ENCODE assay signal across 19 mouse cellular contexts in genomic region chr9:29205680-29206079, GRCm38 (mm10).
DNase-seq lines count a peak whose midpoint lies in the region; ATAC-seq lines count a peak whose summit lies in the region.
"Had no signal": no experiment of that assay in that cellular context is flagged by ENCODE, and none has a peak within 500 bp of the region (broad histone marks: within the 10 kb centered on the region; RNA-seq: fewer than 3 reads in every experiment).

No protein-coding gene starts in this region.

- H3K4me2 ChIP-seq in forebrain, embryonic 15.5 days (replicated peaks): no peak overlapping the region
- no peak overlapping the region for H3K4me2 ChIP-seq in forebrain, embryonic 11.5 days (ENCODE audit: low read depth, low read length, severe bottlenecking)
- no peak overlapping the region for H3K4me2 ChIP-seq in hindbrain, embryonic 13.5 days
- H3K4me2 ChIP-seq in hindbrain, embryonic 11.5 days (replicated peaks; ENCODE audit: low read depth, low read length): no peak overlapping the region
- H3K4me2 ChIP-seq in midbrain, embryonic 16.5 days (ENCODE audit: low read length): no peak overlapping the region
- H3K4me2 ChIP-seq in midbrain, embryonic 13.5 days (replicated peaks): no peak overlapping the region
- H3K4me2 ChIP-seq: embryonic facial prominence, embryonic 13.5 days; kidney, embryonic 15.5 days; lung, embryonic 15.5 days had no signal

- ATAC-seq in forebrain, embryonic 15.5 days (replicated peaks): peak; percentile 26; the same call in 1 of the 2 replicates
- ATAC-seq in forebrain, embryonic 11.5 days (replicated peaks; ENCODE audit: low FRiP score): no peak
- no peak for ATAC-seq in hindbrain, embryonic 13.5 days (ENCODE audit: low FRiP score)
- no peak for ATAC-seq in hindbrain, embryonic 11.5 days (ENCODE audit: low FRiP score)
- no peak for ATAC-seq in midbrain, embryonic 16.5 days
- no peak for ATAC-seq in midbrain, embryonic 13.5 days
- ATAC-seq: intestine, embryonic 16.5 days had no signal

- no peaks in the 10 kb centered on the region for H3K36me3 ChIP-seq in forebrain, embryonic 15.5 days
- no peaks in the 10 kb centered on the region for H3K36me3 ChIP-seq in forebrain, embryonic 11.5 days (ENCODE audit: control insufficient read depth, insufficient read depth, low read length)
- H3K36me3 ChIP-seq in hindbrain, embryonic 13.5 days: no peaks in the 10 kb centered on the region
- no peaks in the 10 kb centered on the region for H3K36me3 ChIP-seq in hindbrain, embryonic 11.5 days (ENCODE audit: control insufficient read depth, insufficient read depth, low read length)
- no peaks in the 10 kb centered on the region for H3K36me3 ChIP-seq in midbrain, embryonic 16.5 days (ENCODE audit: control insufficient read depth, insufficient read depth, low read length)
- no peaks in the 10 kb centered on the region for H3K36me3 ChIP-seq in midbrain, embryonic 13.5 days
- H3K36me3 ChIP-seq: embryonic facial prominence, embryonic 13.5 days; heart, embryonic 10.5 days; kidney, embryonic 15.5 days; lung, embryonic 15.5 days had no signal

- H3K9me3 ChIP-seq in forebrain, embryonic 15.5 days: no peaks in the 10 kb centered on the region
- H3K9me3 ChIP-seq in forebrain, embryonic 11.5 days (ENCODE audit: control insufficient read depth, low read length): no peaks in the 10 kb centered on the region
- no peaks in the 10 kb centered on the region for H3K9me3 ChIP-seq in hindbrain, embryonic 13.5 days
- no peaks in the 10 kb centered on the region for H3K9me3 ChIP-seq in hindbrain, embryonic 11.5 days (ENCODE audit: control insufficient read depth, low read length)
- H3K9me3 ChIP-seq in midbrain, embryonic 16.5 days (replicated peaks; ENCODE audit: control insufficient read depth, low read length, poor library complexity, severe bottlenecking): no peaks in the 10 kb centered on the region
- no peaks in the 10 kb centered on the region for H3K9me3 ChIP-seq in midbrain, embryonic 13.5 days
- H3K9me3 ChIP-seq: embryonic facial prominence, embryonic 13.5 days; heart, embryonic 10.5 days; kidney, embryonic 15.5 days; lung, embryonic 15.5 days had no signal

- 28% methylated on average over 4 of the region's 4 CpGs for WGBS in forebrain, embryonic 15.5 days
- 84% methylated on average over 4 of the region's 4 CpGs for WGBS in forebrain, embryonic 11.5 days
- 57% methylated on average over 4 of the region's 4 CpGs for WGBS in hindbrain, embryonic 13.5 days
- 80% methylated on average over 4 of the region's 4 CpGs for WGBS in hindbrain, embryonic 11.5 days
- WGBS in midbrain, embryonic 16.5 days: 58% methylated on average over 4 of the region's 4 CpGs
- 69% methylated on average over 4 of the region's 4 CpGs for WGBS in midbrain, embryonic 13.5 days

- peaks cover 34% of the 10 kb centered on the region for H3K4me1 ChIP-seq in forebrain, embryonic 15.5 days
- no peaks in the 10 kb centered on the region for H3K4me1 ChIP-seq in forebrain, embryonic 11.5 days (replicated peaks; ENCODE audit: control insufficient read depth, insufficient read depth, low read length)
- H3K4me1 ChIP-seq in hindbrain, embryonic 13.5 days (replicated peaks): peaks cover 51% of the 10 kb centered on the region
- H3K4me1 ChIP-seq in hindbrain, embryonic 11.5 days (replicated peaks; ENCODE audit: control insufficient read depth, insufficient read depth, low read length): no peaks in the 10 kb centered on the region
- peaks cover 22% of the 10 kb centered on the region for H3K4me1 ChIP-seq in midbrain, embryonic 16.5 days (ENCODE audit: control insufficient read depth, insufficient read depth, low read length)
- peaks cover 20% of the 10 kb centered on the region for H3K4me1 ChIP-seq in midbrain, embryonic 13.5 days (replicated peaks)
- H3K4me1 ChIP-seq: lung, embryonic 15.5 days had no signal

- DNase-seq in forebrain, embryonic 11.5 days (ENCODE audit: low spot score): no peak
- DNase-seq in hindbrain, embryonic 11.5 days (ENCODE audit: low spot score): no peak
- no peak for DNase-seq in urinary bladder, adult 2 months (ENCODE audit: low spot score)
- DNase-seq: gastrocnemius, postnatal 14 days; heart, postnatal 4 days; kidney, postnatal 4 days; lung, postnatal 4 days; thymus, postnatal 14 days had no signal

- no peaks in the 10 kb centered on the region for H3K27me3 ChIP-seq in forebrain, embryonic 15.5 days
- H3K27me3 ChIP-seq in forebrain, embryonic 11.5 days (ENCODE audit: control insufficient read depth, insufficient read depth, low read length): no peaks in the 10 kb centered on the region
- no peaks in the 10 kb centered on the region for H3K27me3 ChIP-seq in hindbrain, embryonic 13.5 days
- no peaks in the 10 kb centered on the region for H3K27me3 ChIP-seq in hindbrain, embryonic 11.5 days (ENCODE audit: control insufficient read depth, insufficient read depth, low read length)
- H3K27me3 ChIP-seq in midbrain, embryonic 16.5 days (ENCODE audit: control insufficient read depth, insufficient read depth, low read depth, low read length): no peaks in the 10 kb centered on the region
- H3K27me3 ChIP-seq in midbrain, embryonic 13.5 days: no peaks in the 10 kb centered on the region
- H3K27me3 ChIP-seq: embryonic facial prominence, embryonic 13.5 days; kidney, embryonic 15.5 days; lung, embryonic 15.5 days had no signal

- no peak overlapping the region for H3K27ac ChIP-seq in forebrain, embryonic 15.5 days (replicated peaks)
- H3K27ac ChIP-seq in forebrain, embryonic 11.5 days (ENCODE audit: low read depth, low read length): no peak overlapping the region
- H3K27ac ChIP-seq in hindbrain, embryonic 13.5 days: peak overlapping the region; percentile 64
- H3K27ac ChIP-seq in hindbrain, embryonic 11.5 days (ENCODE audit: low read depth, low read length): no peak overlapping the region
- peak overlapping the region; percentile 41 for H3K27ac ChIP-seq in midbrain, embryonic 16.5 days (ENCODE audit: low read length)
- no peak overlapping the region for H3K27ac ChIP-seq in midbrain, embryonic 13.5 days
- H3K27ac ChIP-seq: embryonic facial prominence, embryonic 13.5 days; kidney, embryonic 15.5 days; liver, embryonic 14.5 days; lung, embryonic 15.5 days had no signal

- H3K4me3 ChIP-seq in forebrain, embryonic 15.5 days: no peak overlapping the region
- H3K4me3 ChIP-seq in forebrain, embryonic 11.5 days (ENCODE audit: low read depth, low read length): no peak overlapping the region
- H3K4me3 ChIP-seq in hindbrain, embryonic 13.5 days: no peak overlapping the region
- no peak overlapping the region for H3K4me3 ChIP-seq in hindbrain, embryonic 11.5 days (ENCODE audit: low read depth, low read length)
- no peak overlapping the region for H3K4me3 ChIP-seq in midbrain, embryonic 16.5 days (ENCODE audit: low read depth, low read length)
- no peak overlapping the region for H3K4me3 ChIP-seq in midbrain, embryonic 13.5 days (replicated peaks)
- H3K4me3 ChIP-seq: embryonic facial prominence, embryonic 13.5 days; heart, embryonic 10.5 days; kidney, embryonic 15.5 days; lung, embryonic 15.5 days; myocyte had no signal

- H3K9ac ChIP-seq in forebrain, embryonic 15.5 days (replicated peaks): no peak overlapping the region
- H3K9ac ChIP-seq in forebrain, embryonic 11.5 days (ENCODE audit: low read length): no peak overlapping the region
- no peak overlapping the region for H3K9ac ChIP-seq in hindbrain, embryonic 13.5 days
- no peak overlapping the region for H3K9ac ChIP-seq in hindbrain, embryonic 11.5 days (ENCODE audit: low read depth, low read length)
- no peak overlapping the region for H3K9ac ChIP-seq in midbrain, embryonic 16.5 days (ENCODE audit: low read depth, low read length)
- no peak overlapping the region for H3K9ac ChIP-seq in midbrain, embryonic 13.5 days (replicated peaks)
- H3K9ac ChIP-seq: embryonic facial prominence, embryonic 13.5 days; kidney, embryonic 15.5 days; liver, embryonic 14.5 days; lung, embryonic 15.5 days had no signal

Comparison
In these comparisons a context has a peak if more than half of its experiments do, and no peak if none do; other contexts are left out.
1. H3K27ac ChIP-seq: peak in hindbrain, embryonic 13.5 days (single experiment) and midbrain, embryonic 16.5 days (single experiment); none in forebrain, embryonic 15.5 days (single experiment), forebrain, embryonic 11.5 days (single experiment), hindbrain, embryonic 11.5 days (single experiment) and midbrain, embryonic 13.5 days (single experiment).